Mouse (Mus musculus): ENCODE measurements at regions not wholly inside any gene's neighbourhood (a gene's known extent, or its start where the extent isn't known, plus 50 kb on each side); places are given as distances from the start of the nearest gene placed in this dataset.

GRCm38 (mm10) chr12:25733801-25734200, 636.9 kb upstream of the Id2 start:
- TF ChIP-seq CTCF (IDR thresholded peaks at IDR 0.05; ENCODE audit: low read depth), result no peak
- no peak for TF ChIP-seq EP300 (optimal IDR thresholded peaks at IDR 0.05)

All from stomach, postnatal 0 days (tissue).